Mouse (Mus musculus) ES-E14 (cell line): ENCODE measurements at regions not wholly inside any gene's neighbourhood (a gene's known extent, or its start where the extent isn't known, plus 50 kb on each side); places are given as distances from the start of the nearest gene placed in this dataset.

Experiments used
- ZC3H11A ChIP-seq: IDR thresholded peaks from 2 replicates; pipeline ENCODE4 v1.6.1; 2012; ENCODE audit warnings: low read depth, mild to moderate bottlenecking, inconsistent platforms, low read length, borderline replicate concordance
- ZNF384 ChIP-seq: IDR thresholded peaks from 2 replicates; pipeline ENCODE4 v1.6.1; 2012; ENCODE audit warnings: low read depth, low read length, inconsistent platforms

GRCm38 (mm10) chr2:34031001-34031412, 143.3 kb upstream of the Mvb12b start:
- TF ChIP-seq ZC3H11A (no peak), ZNF384 (no peak)
